Mouse (Mus musculus) midbrain, embryonic 15.5 days (tissue): Measurements from ENCODE around the gene 5031439G07Rik. TPM values are rescaled to one million over a fixed set of nuclear protein-coding genes. Genes with fewer than 3 reads are reported as not detected.
"Not testable (repeated sequence)": the region's sequence is repeated elsewhere in the genome, so short reads cannot be mapped to it uniquely, and the experiment has no call there.

Experiments
- ATAC-seq: fragments of 200-750 bp; cut with Nextera tagmentation; replicated peaks from 2 replicates; pipeline ENCODE4 v1.8.0; 2017; ENCODE audit warnings: moderate TSS enrichment
- H3K27ac ChIP-seq: fragments of 300-500 bp; sonication (generic); 2 replicates; pipeline ENCODE4 v1.5.1; 2015; ENCODE audit warnings: mild to moderate bottlenecking, inconsistent platforms
- H3K27me3 ChIP-seq: fragments of 300-500 bp; sonication (generic); replicated peaks from 2 replicates; pipeline ENCODE4 v1.6.1; 2015; ENCODE audit warnings: inconsistent platforms
- H3K36me3 ChIP-seq: fragments of 300-500 bp; sonication (generic); replicated peaks from 2 replicates; pipeline ENCODE4 v1.6.1; 2015; ENCODE audit warnings: inconsistent platforms
- H3K4me1 ChIP-seq: fragments of 300-500 bp; sonication (generic); 2 replicates; pipeline ENCODE4 v1.6.1; 2015; ENCODE audit warnings: inconsistent platforms
- H3K4me2 ChIP-seq: fragments of 300-500 bp; sonication (generic); 2 replicates; pipeline ENCODE4 v1.6.1; 2015; ENCODE audit warnings: inconsistent platforms, mild to moderate bottlenecking, moderate library complexity
- H3K4me3 ChIP-seq: fragments of 300-500 bp; sonication (generic); 2 replicates; pipeline ENCODE4 v1.5.1; 2015; ENCODE audit warnings: mild to moderate bottlenecking, inconsistent platforms
- H3K9ac ChIP-seq: fragments of 300-500 bp; sonication (generic); 2 replicates; pipeline ENCODE4 v1.6.1; 2015; ENCODE audit warnings: mild to moderate bottlenecking, inconsistent platforms
- H3K9me3 ChIP-seq: fragments of 300-500 bp; sonication (generic); 2 replicates; pipeline ENCODE4 v1.6.1; 2016; ENCODE audit warnings: inconsistent platforms
- WGBS: fragments of 180-500 bp; shearing (Covaris S2); methylation state at CpG from one replicate; pipeline ENCODE4 v1.1.7; 2015; ENCODE audit warnings: mixed read lengths; 5-methylcytosine and 5-hydroxymethylcytosine counted together
- microRNA-seq: library from miRNA; unstranded; fragments of <30 nt; microRNA quantifications from one replicate; pipeline ENCODE4, GENCODE M21; 2016
- polyA plus RNA-seq: library from polyadenylated mRNA; unstranded; fragments of >200 nt; fragmentation: Nextera tagmentation; extraction: Ambion mirVana; gene quantifications from 2 replicates; pipeline ENCODE4 v1.2.1, GENCODE M21; 2015

5031439G07Rik gene
- polyA plus RNA-seq, 1 experiment from 2014 or later = 28.4 TPM

DNA sequence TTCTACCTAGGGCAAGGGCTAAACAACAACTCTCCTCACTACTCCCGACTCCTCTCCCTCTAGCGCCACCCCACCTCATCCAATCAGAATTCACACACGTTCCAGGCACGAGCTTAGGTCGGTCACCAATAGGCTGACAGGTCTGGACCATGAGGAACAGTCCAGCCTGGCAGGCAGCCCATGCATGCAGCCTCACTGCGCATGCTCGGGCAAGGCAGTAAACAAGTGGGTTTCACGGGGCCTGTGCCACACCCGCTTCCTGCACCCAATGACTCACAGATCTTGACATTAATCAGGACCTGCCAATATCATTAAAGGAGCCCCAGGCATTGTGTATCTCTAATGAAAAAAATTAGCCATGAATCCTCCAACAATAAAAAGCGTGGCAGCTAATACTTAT is 92.1 kb downstream of the 5031439G07Rik start:
- 79% methylated on average over 10 of the region's 10 CpGs for WGBS
- H3K4me3 ChIP-seq, H3K27me3 ChIP-seq, H3K4me2 ChIP-seq, H3K36me3 ChIP-seq, ATAC-seq, H3K27ac ChIP-seq, H3K9ac ChIP-seq, H3K9me3 ChIP-seq: not testable (repeated sequence)
- peaks cover 12% of the 10 kb centered on the region for H3K4me1 ChIP-seq

Small RNA genes within 50 kb of the gene (microRNA-seq; reads per million reads assigned to microRNA genes)
- 44.3 reads per million, percentile 44 among the genes with 10 or more reads in this experiment for gene Mir1249

Other genes with a start within 250 kb of the 5031439G07Rik start
- gene Phf21b, start 132.5 kb downstream of the 5031439G07Rik start, polyA plus RNA-seq = 6.0 and 7.6 TPM in 2 replicates
- 0.83 and 0.96 TPM in 2 replicates for gene Gm29666, start 68.5 kb downstream of the 5031439G07Rik start, polyA plus RNA-seq
- gene Nup50, start 65.1 kb downstream of the 5031439G07Rik start, polyA plus RNA-seq = 25.4 and 26.2 TPM in 2 replicates
- gene Upk3a, start 28.6 kb upstream of the 5031439G07Rik start, polyA plus RNA-seq = 0.83 and 1.2 TPM in 2 replicates
- gene Fam118a, start 40.4 kb upstream of the 5031439G07Rik start, polyA plus RNA-seq = 30.6 and 31.7 TPM in 2 replicates
- gene Smc1b, start 143.4 kb upstream of the 5031439G07Rik start, polyA plus RNA-seq = 0.14 TPM in 2 replicates
- 1.0 and 1.3 TPM in 2 replicates for gene Ribc2, start 143.5 kb upstream of the 5031439G07Rik start, polyA plus RNA-seq
- 47.4 and 54.9 TPM in 2 replicates for gene Fbln1, start 217.4 kb upstream of the 5031439G07Rik start, polyA plus RNA-seq